Mouse (Mus musculus) myocyte (in vitro differentiated cells): Measurements from ENCODE around the gene Iqgap1. TPM values are rescaled to one million over a fixed set of nuclear protein-coding genes. Genes with fewer than 3 reads are reported as not detected.
A peak's percentile ranks its signal among the peaks of the same experiment; 100 is the strongest.

ENCODE experiments used
- H3K27me3 ChIP-seq: one replicate; pipeline ENCODE4 v1.6.1; 2011; ENCODE audit not compliant: control insufficient read depth, insufficient read depth, insufficient read length
- H3K36me3 ChIP-seq: one replicate; pipeline ENCODE4 v1.6.1; 2011; ENCODE audit not compliant: control insufficient read depth, insufficient read depth
- H3K4me2 ChIP-seq: one replicate; pipeline ENCODE4 v1.6.1; 2011; ENCODE audit warnings: low read depth, control low read depth
- H3K4me3 ChIP-seq: one replicate; pipeline ENCODE4 v1.5.1; 2011; ENCODE audit warnings: mild to moderate bottlenecking, control low read depth, moderate library complexity
- H3K79me2 ChIP-seq: one replicate; pipeline ENCODE4 v1.6.1; 2011; ENCODE audit not compliant: control insufficient read depth, insufficient read depth
- H3ac ChIP-seq: one replicate; pipeline ENCODE4 v1.6.1; 2011; ENCODE audit not compliant: control insufficient read depth, insufficient read length
- CEBPB ChIP-seq: IDR thresholded peaks from 2 replicates; pipeline ENCODE4 v1.6.1; 2011; ENCODE audit warnings: mild to moderate bottlenecking, moderate library complexity; ENCODE audit not compliant: poor library complexity, insufficient read depth, severe bottlenecking
- E2F4 ChIP-seq: IDR thresholded peaks from one replicate; pipeline ENCODE4 v1.6.1; 2011; ENCODE audit warnings: mild to moderate bottlenecking, control low read depth, moderate library complexity; ENCODE audit not compliant: insufficient read depth
- MAX ChIP-seq: IDR thresholded peaks from one replicate; pipeline ENCODE4 v1.6.1; 2011; ENCODE audit warnings: low read depth, mild to moderate bottlenecking, control low read depth
- MYOD1 ChIP-seq, 3 experiments: IDR thresholded peaks; one replicate each; pipeline ENCODE4 v1.6.1; 2011; ENCODE audit warnings: control low read depth in 2 of 3, low read depth in 2 of 3, mild to moderate bottlenecking in 2 of 3, moderate library complexity in 1 of 3; ENCODE audit not compliant: insufficient read length in 2 of 3, control insufficient read depth in 1 of 3
- MYOG ChIP-seq, 3 experiments: IDR thresholded peaks; one replicate each; pipeline ENCODE4 v1.6.1; 2011; ENCODE audit warnings: control low read depth in 2 of 3, low read depth in 2 of 3, mild to moderate bottlenecking in 2 of 3; ENCODE audit not compliant: insufficient read length in 2 of 3, control insufficient read depth in 1 of 3, insufficient read depth in 1 of 3
- POLR2A ChIP-seq: IDR thresholded peaks from one replicate; pipeline ENCODE4 v1.6.1; 2011; ENCODE audit warnings: low read depth, mild to moderate bottlenecking, control low read depth, moderate library complexity; ENCODE audit not compliant: insufficient read length
- POLR2AphosphoS2 ChIP-seq: IDR thresholded peaks from one replicate; pipeline ENCODE4 v1.6.1; 2011; ENCODE audit warnings: low read depth, control low read depth; ENCODE audit not compliant: insufficient read length
- REST ChIP-seq: IDR thresholded peaks from one replicate; pipeline ENCODE4 v1.6.1; 2011; ENCODE audit warnings: mild to moderate bottlenecking, control low read depth, moderate library complexity; ENCODE audit not compliant: insufficient read depth, insufficient read length
- SRF ChIP-seq: IDR thresholded peaks from one replicate; pipeline ENCODE4 v1.6.1; 2011; ENCODE audit warnings: low read depth; ENCODE audit not compliant: control insufficient read depth, insufficient read length
- TCF12 ChIP-seq: IDR thresholded peaks from one replicate; pipeline ENCODE4 v1.6.1; 2011; ENCODE audit warnings: mild to moderate bottlenecking, control low read depth; ENCODE audit not compliant: poor library complexity, insufficient read depth, severe bottlenecking
- TCF3 ChIP-seq: IDR thresholded peaks from one replicate; pipeline ENCODE4 v1.6.1; 2011; ENCODE audit warnings: low read depth, control low read depth; ENCODE audit not compliant: insufficient read length
- USF1 ChIP-seq: IDR thresholded peaks from one replicate; pipeline ENCODE4 v1.6.1; 2011; ENCODE audit warnings: low read depth, mild to moderate bottlenecking, control low read depth, moderate library complexity
- polyA plus RNA-seq: library from polyadenylated mRNA; unstranded; fragments of >200 nt; fragmentation: generic; extraction: Trizol; gene quantifications from one replicate; pipeline ENCODE4 v1.2.1, GENCODE M21; 2012; ENCODE audit warnings: missing spikeins

Gene Iqgap1
- polyA plus RNA-seq, 1 experiment: 61.7 TPM

GRCm38 (mm10) chr7:80719582-80719981, 106.2 kb downstream of the Iqgap1 start:
- Histone ChIP-seq H3K79me2 (no peaks in the 10 kb centered on the region), H3K4me3 (no peak overlapping the region), H3ac (no peak overlapping the region), H3K27me3 (no peaks in the 10 kb centered on the region), H3K36me3 (peaks cover 72% of the 10 kb centered on the region), H3K4me2 (no peak overlapping the region)
- no peak for TF ChIP-seq CEBPB
- no peak for TF ChIP-seq E2F4
- TF ChIP-seq TCF12: no peak
- TF ChIP-seq SRF: no peak
- no peak for TF ChIP-seq REST
- no peak for TF ChIP-seq MAX
- no peak for TF ChIP-seq USF1
- TF ChIP-seq TCF3: no peak
- no peak for TF ChIP-seq POLR2A
- no peak for TF ChIP-seq MYOD1 (IDR thresholded peaks at IDR 0.05; ENCODE audit: control insufficient read depth in 1 of 3, insufficient read length in 2 of 3, low read depth in 2 of 3)
- TF ChIP-seq POLR2AphosphoS2: no peak
- TF ChIP-seq MYOG (IDR thresholded peaks at IDR 0.05; ENCODE audit: control insufficient read depth in 1 of 3, insufficient read depth in 1 of 3, insufficient read length in 2 of 3, low read depth in 2 of 3): no peak

- no peak overlapping the region for H3K4me2 ChIP-seq
- peaks cover 74% of the 10 kb centered on the region for H3K36me3 ChIP-seq
- no peaks in the 10 kb centered on the region for H3K27me3 ChIP-seq
- H3ac ChIP-seq: no peak overlapping the region
- TF ChIP-seq POLR2AphosphoS2 (no peak), TCF3 (no peak), SRF (no peak), REST (no peak), CEBPB (no peak), POLR2A (no peak)
- H3K4me3 ChIP-seq: no peak overlapping the region
- no peaks in the 10 kb centered on the region for H3K79me2 ChIP-seq
These were observed 106.7 kb downstream of the Iqgap1 start for GRCm38 (mm10) chr7:80719038-80719437.

GRCm38 (mm10) chr7:80718471-80718870, 107.3 kb downstream of the Iqgap1 start:
- Histone ChIP-seq H3K36me3 (peaks cover 73% of the 10 kb centered on the region), H3K79me2 (no peaks in the 10 kb centered on the region), H3K4me2 (no peak overlapping the region), H3ac (no peak overlapping the region), H3K27me3 (no peaks in the 10 kb centered on the region), H3K4me3 (no peak overlapping the region)
- no peak for TF ChIP-seq TCF12
- TF ChIP-seq POLR2AphosphoS2: peak; percentile 22

GRCm38 (mm10) chr7:80716758-80717157, 109.0 kb downstream of the Iqgap1 start:
- Histone ChIP-seq H3K4me3 (no peak overlapping the region), H3ac (no peak overlapping the region), H3K4me2 (no peak overlapping the region), H3K36me3 (peaks cover 75% of the 10 kb centered on the region), H3K27me3 (no peaks in the 10 kb centered on the region), H3K79me2 (no peaks in the 10 kb centered on the region)
- TF ChIP-seq SRF (no peak), POLR2A (no peak), TCF3 (no peak)

- Histone ChIP-seq H3K79me2 (no peaks in the 10 kb centered on the region), H3K36me3 (peaks cover 79% of the 10 kb centered on the region), H3ac (no peak overlapping the region), H3K4me2 (peak overlapping the region; percentile 29), H3K27me3 (no peaks in the 10 kb centered on the region), H3K4me3 (no peak overlapping the region)
- no peak for TF ChIP-seq USF1
These were observed 110.5 kb downstream of the Iqgap1 start for GRCm38 (mm10) chr7:80715306-80715705.

DNA sequence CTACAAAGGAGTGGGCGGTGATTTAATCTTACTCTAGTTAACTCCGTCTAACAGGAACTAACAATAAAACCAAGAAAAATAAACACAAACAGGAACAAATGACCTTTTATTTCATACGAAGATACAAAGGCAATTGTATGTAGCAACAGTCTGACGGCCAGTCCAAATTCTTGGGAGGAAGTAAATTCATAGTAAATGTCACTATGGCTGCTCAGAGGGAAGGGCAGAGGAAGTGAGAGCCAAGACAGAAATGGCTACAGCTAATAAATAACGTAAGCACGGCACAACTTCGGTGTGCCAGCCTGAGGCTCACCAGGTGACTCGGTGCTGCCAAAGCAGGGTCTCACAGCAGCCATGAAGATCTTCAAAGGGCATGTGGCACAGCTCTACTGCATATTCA, 114.3 kb downstream of the Iqgap1 start:
- Histone ChIP-seq H3K79me2 (no peaks in the 10 kb centered on the region), H3K27me3 (no peaks in the 10 kb centered on the region), H3ac (no peak overlapping the region), H3K4me2 (no peak overlapping the region), H3K36me3 (peaks cover 50% of the 10 kb centered on the region), H3K4me3 (no peak overlapping the region)
- TF ChIP-seq POLR2A (no peak), SRF (no peak), CEBPB (no peak), TCF12 (no peak), USF1 (no peak), MAX (no peak), REST (no peak), MYOD1 (IDR thresholded peaks at IDR 0.05; ENCODE audit: control insufficient read depth in 1 of 3, insufficient read length in 2 of 3, low read depth in 2 of 3) (no peak)
